Mouse (Mus musculus) small intestine, adult 2 months (tissue): ENCODE data around the gene Dmc1.

Experiments
- CTCF ChIP-seq: fragments of 200-500 bp; IDR thresholded peaks from 2 replicates; pipeline ENCODE4 v1.5.1; 2012; ENCODE audit warnings: low read depth, mild to moderate bottlenecking, control low read depth, inconsistent platforms, low read length, moderate library complexity, mixed read lengths; ENCODE audit not compliant: insufficient replicate concordance, insufficient read length; ENCODE audit errors: extremely low read depth
- POLR2A ChIP-seq: fragments of 200-500 bp; IDR thresholded peaks from 2 replicates; pipeline ENCODE4 v1.6.1; 2012; ENCODE audit warnings: low read depth, mild to moderate bottlenecking, control low read depth, inconsistent platforms, low read length, moderate library complexity

- TF ChIP-seq POLR2A, result no peak
- TF ChIP-seq CTCF, result no peak
These were observed 42.5 kb downstream of the Dmc1 start for GRCm38 (mm10) chr15:79562417-79562816.
